Mouse (Mus musculus) mouse embryonic stem cell (cell line): ENCODE results near the gene St3gal4.

Experiments used
- in situ Hi-C, 2 experiments: fragments of 300-500 bp; cut with MboI; formaldehyde crosslinking; loops; 1 replicate in 1 of 2; 3 replicates in 1 of 2; pipeline ENCODE4 v1.14.3; 2019 to 2020; ENCODE audit warnings: low sequenced_read_pairs in 2 of 2, low pct_unique_long_range_greater_than_20kb in 1 of 2, mixed read lengths in 1 of 2; ENCODE audit not compliant: unreplicated experiment in 1 of 2

Gene St3gal4

GRCm38 (mm10) chr9:34997880-34998865, 120.9 kb downstream of the St3gal4 start:
- in situ Hi-C loops = no loop called here
